Mouse (Mus musculus) bone marrow, adult 2 months (tissue): ENCODE results near the gene Vsx1.

Experiments
- CTCF ChIP-seq: fragments of 200-500 bp; IDR thresholded peaks from 2 replicates; pipeline ENCODE4 v1.5.1; 2011; ENCODE audit warnings: low read length, control low read depth; ENCODE audit not compliant: control insufficient read depth, insufficient read depth
- POLR2A ChIP-seq: fragments of 200-500 bp; IDR thresholded peaks from 2 replicates; pipeline ENCODE4 v1.6.1; 2011; ENCODE audit warnings: low read depth, mild to moderate bottlenecking, control low read depth, low read length, borderline replicate concordance; ENCODE audit not compliant: control insufficient read depth

DNA sequence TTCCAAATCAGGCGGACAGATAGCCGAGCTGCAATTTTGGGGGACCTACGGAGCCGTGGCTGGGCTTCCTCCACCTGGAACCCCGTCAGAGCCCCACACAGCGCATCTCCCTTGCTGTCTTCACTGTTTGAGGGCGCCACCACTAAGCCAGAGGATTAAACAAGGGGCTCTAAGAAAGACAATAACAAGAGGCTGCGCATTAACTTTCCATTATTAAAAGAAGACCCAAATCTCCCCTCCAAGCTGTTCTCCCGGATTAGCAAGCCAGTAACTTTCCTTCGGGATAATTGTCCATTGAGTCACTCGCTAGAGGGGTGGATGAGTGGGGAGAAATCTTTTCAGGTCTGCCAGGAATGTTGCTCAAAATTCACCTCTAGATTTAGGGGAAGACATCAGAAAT is 1.1 kb upstream of the Vsx1 start:
- TF ChIP-seq POLR2A (no peak), CTCF (no peak)
